Mouse (Mus musculus): ENCODE measurements around the gene Zfp513. TPM values are rescaled to one million over a fixed set of nuclear protein-coding genes. Genes with fewer than 3 reads are reported as not detected.

Zfp513 gene
- polyA plus RNA-seq, 1 experiment from 2014 or later = 4.8 TPM

DNA sequence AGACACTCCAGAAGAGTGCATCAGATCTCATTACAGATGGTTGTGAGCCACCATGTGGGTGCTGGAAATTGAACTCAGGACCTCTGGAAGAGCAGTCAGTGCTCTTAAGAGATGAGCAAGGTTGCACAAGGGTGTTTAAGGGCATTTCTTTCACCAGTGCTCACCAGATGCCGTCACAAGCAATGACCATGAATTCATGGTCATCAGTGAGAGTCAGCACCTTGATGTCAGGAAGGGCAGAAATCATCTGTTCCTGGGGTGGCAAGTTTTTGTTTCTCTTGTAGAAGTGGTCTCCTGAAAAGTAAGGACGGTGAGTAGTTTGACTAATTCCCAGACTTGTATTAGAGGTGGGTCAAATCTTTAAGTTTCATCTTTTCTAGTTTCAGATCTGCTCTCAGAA lies 1.8 kb upstream of the Zfp513 start:
- Histone ChIP-seq H3K4me3 (ENCODE audit: low read depth, low read length) (no peak overlapping the region), H3K4me2 (no peak overlapping the region), H3K9me3 (replicated peaks; ENCODE audit: control insufficient read depth, low read length) (peaks cover 5% of the 10 kb centered on the region), H3K4me1 (ENCODE audit: control insufficient read depth, insufficient read depth, low read length) (peaks cover 9% of the 10 kb centered on the region; the same call in 1 of the 2 replicates), H3K27ac (ENCODE audit: low read depth, low read length) (no peak overlapping the region), H3K27me3 (ENCODE audit: control insufficient read depth, insufficient read depth, low read length) (no peaks in the 10 kb centered on the region), H3K9ac (ENCODE audit: low read depth, low read length) (no peak overlapping the region), H3K36me3 (ENCODE audit: control insufficient read depth, insufficient read depth, low read length) (peaks cover 40% of the 10 kb centered on the region)
- no peak for ATAC-seq (replicated peaks; ENCODE audit: insufficient number of reproducible peaks, low FRiP score, low TSS enrichment)
- 86% methylated on average over 2 of the region's 2 CpGs for WGBS (ENCODE audit: insufficient replicate concordance)

DNA sequence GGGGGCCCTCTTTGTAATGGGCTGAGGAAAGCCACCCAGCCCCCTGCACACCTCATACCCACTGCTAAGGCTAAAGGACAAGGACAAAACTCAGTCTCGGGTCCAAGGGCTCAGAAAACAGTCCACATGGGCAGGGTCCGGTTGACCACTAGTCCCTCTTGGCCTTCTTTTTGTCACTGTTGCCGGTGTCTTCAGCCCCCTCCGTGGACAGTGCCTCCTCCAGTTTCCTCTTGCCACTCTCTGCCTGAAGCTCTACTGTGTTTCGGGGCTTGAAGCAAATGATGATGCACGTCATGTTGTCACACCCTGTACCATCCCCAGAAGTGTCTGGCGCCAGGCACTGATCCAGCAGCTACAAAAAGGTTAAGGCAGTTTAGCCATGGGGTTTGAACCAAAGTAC lies 830 bp upstream of the Zfp513 start:
- H3K27me3 ChIP-seq (ENCODE audit: control insufficient read depth, insufficient read depth, low read length) = no peaks in the 10 kb centered on the region
- peak overlapping the region; percentile 73 for H3K4me3 ChIP-seq (ENCODE audit: low read depth, low read length)
- H3K4me1 ChIP-seq (ENCODE audit: control insufficient read depth, insufficient read depth, low read length) = peaks cover 9% of the 10 kb centered on the region; the same call in 1 of the 2 replicates
- WGBS (ENCODE audit: insufficient replicate concordance) = 83% methylated on average over 7 of the region's 7 CpGs
- peak overlapping the region; percentile 89 for H3K4me2 ChIP-seq
- H3K36me3 ChIP-seq (ENCODE audit: control insufficient read depth, insufficient read depth, low read length) = peaks cover 43% of the 10 kb centered on the region
- ATAC-seq (replicated peaks; ENCODE audit: insufficient number of reproducible peaks, low FRiP score, low TSS enrichment) = no peak
- peak overlapping the region; percentile 76 for H3K9ac ChIP-seq (ENCODE audit: low read depth, low read length)
- peak overlapping the region; percentile 86 for H3K27ac ChIP-seq (ENCODE audit: low read depth, low read length)
- H3K9me3 ChIP-seq (replicated peaks; ENCODE audit: control insufficient read depth, low read length) = peaks cover 5% of the 10 kb centered on the region

DNA sequence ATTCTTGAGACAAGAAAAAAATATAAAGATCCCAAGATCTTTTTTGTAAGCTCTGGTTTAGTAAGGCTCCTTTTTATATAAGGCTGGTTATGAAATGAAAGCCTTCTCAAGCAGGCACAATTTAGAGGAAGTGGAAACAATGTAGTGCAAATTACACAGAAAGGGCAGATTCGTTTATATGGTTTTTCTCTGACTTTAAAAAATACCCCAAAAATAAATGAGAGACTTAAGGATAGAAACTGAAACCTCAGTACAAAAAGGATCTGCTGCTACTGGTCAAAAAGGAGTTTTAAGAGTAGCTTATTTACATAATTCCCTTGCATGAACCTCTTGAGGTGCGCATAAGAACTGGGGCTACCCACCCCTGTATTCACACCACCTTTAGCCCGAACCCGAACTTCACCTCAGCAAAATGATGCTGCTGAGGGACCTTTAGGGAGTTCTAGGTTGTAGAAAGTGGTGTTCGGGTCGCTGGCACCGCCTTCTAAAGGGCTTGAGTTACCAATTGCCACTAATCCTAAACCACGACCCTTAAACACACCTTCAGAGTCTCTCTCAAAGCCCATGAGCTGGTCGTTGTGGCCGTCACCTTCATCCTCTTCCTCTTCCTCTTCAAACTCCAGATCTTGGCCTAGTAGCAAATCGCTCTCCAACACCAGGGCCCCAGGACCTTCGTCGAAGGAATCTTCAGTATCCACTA lies 911 bp downstream of the Zfp513 start:
- Histone ChIP-seq H3K9me3 (replicated peaks; ENCODE audit: control insufficient read depth, low read length) (peaks cover 5% of the 10 kb centered on the region), H3K4me2 (peak overlapping the region; percentile 89), H3K9ac (ENCODE audit: low read depth, low read length) (peak overlapping the region; percentile 88), H3K4me1 (ENCODE audit: control insufficient read depth, insufficient read depth, low read length) (peaks cover 9% of the 10 kb centered on the region; the same call in 1 of the 2 replicates), H3K27ac (ENCODE audit: low read depth, low read length) (peak overlapping the region; percentile 77), H3K4me3 (ENCODE audit: low read depth, low read length) (peak overlapping the region; percentile 73), H3K36me3 (ENCODE audit: control insufficient read depth, insufficient read depth, low read length) (peaks cover 48% of the 10 kb centered on the region), H3K27me3 (ENCODE audit: control insufficient read depth, insufficient read depth, low read length) (no peaks in the 10 kb centered on the region)
- ATAC-seq (replicated peaks; ENCODE audit: insufficient number of reproducible peaks, low FRiP score, low TSS enrichment) = no peak
- 21% methylated on average over 13 of the region's 13 CpGs for WGBS (ENCODE audit: insufficient replicate concordance)

DNA sequence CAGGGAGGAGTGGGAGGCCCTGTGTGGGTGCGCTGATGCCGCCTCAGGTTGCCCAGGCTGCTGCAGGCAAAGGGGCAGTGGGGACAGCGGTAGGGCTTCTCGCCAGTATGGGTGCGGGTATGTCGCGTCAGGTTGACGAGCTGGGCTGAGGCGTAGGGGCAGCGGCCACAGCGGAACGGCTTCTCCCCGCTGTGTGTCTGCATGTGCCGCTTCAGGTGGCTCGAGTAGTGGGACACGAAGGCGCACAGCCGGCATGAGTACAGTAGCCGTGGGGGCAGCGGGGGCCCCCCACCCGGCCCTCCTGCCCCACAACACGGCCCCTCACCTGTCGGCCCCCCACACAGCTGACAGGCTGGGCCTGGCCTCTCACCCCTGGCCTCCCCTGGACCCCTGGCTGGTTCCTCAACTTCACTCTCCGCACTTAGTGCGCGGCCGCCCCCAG lies 1.8 kb downstream of the Zfp513 start:
- no peak overlapping the region for H3K27ac ChIP-seq (ENCODE audit: low read depth, low read length)
- H3K4me2 ChIP-seq = peak overlapping the region; percentile 89
- peak overlapping the region; percentile 2; the same call in 1 of the 2 replicates for H3K4me3 ChIP-seq (ENCODE audit: low read depth, low read length)

DNA sequence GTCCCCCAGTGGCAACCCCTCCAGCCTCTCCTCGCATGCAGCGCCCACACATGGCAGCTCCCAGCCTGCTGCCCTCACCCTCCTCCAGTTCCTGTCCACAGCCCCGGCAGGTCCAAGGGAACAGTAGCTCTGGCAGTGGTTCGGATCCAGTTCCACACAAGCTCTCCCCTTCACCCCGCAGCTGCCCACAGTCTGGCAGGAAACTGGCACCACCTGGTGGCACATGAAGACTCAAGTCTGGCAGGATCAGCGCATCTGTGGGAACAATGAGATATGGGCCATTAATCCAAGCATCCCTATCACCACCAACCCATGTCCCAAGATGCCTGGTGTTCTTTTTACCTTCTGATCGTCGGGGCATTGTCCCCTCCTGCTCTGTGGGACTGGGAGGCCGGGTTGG lies 2.2 kb downstream of the Zfp513 start:
- Histone ChIP-seq H3K4me2 (no peak overlapping the region), H3K9ac (ENCODE audit: low read depth, low read length) (no peak overlapping the region), H3K36me3 (ENCODE audit: control insufficient read depth, insufficient read depth, low read length) (peaks cover 54% of the 10 kb centered on the region), H3K27me3 (ENCODE audit: control insufficient read depth, insufficient read depth, low read length) (no peaks in the 10 kb centered on the region), H3K9me3 (replicated peaks; ENCODE audit: control insufficient read depth, low read length) (peaks cover 5% of the 10 kb centered on the region), H3K4me3 (ENCODE audit: low read depth, low read length) (0 out of 2 replicates have a peak overlapping the region, but pooled peaks have one; percentile 2), H3K27ac (ENCODE audit: low read depth, low read length) (no peak overlapping the region), H3K4me1 (ENCODE audit: control insufficient read depth, insufficient read depth, low read length) (peaks cover 9% of the 10 kb centered on the region; the same call in 1 of the 2 replicates)
- ATAC-seq (replicated peaks; ENCODE audit: insufficient number of reproducible peaks, low FRiP score, low TSS enrichment) = no peak
- 87% methylated on average over 9 of the region's 9 CpGs for WGBS (ENCODE audit: insufficient replicate concordance)

More for the DNA sequence above, 1.8 kb downstream of the Zfp513 start:
- ATAC-seq (replicated peaks; ENCODE audit: insufficient number of reproducible peaks, low FRiP score, low TSS enrichment) = no peak
- Histone ChIP-seq H3K27me3 (ENCODE audit: control insufficient read depth, insufficient read depth, low read length) (no peaks in the 10 kb centered on the region), H3K9me3 (replicated peaks; ENCODE audit: control insufficient read depth, low read length) (peaks cover 5% of the 10 kb centered on the region), H3K36me3 (ENCODE audit: control insufficient read depth, insufficient read depth, low read length) (peaks cover 52% of the 10 kb centered on the region), H3K9ac (ENCODE audit: low read depth, low read length) (no peak overlapping the region), H3K4me1 (ENCODE audit: control insufficient read depth, insufficient read depth, low read length) (peaks cover 9% of the 10 kb centered on the region; the same call in 1 of the 2 replicates)
- 86% methylated on average over 27 of the region's 27 CpGs for WGBS (ENCODE audit: insufficient replicate concordance)

DNA sequence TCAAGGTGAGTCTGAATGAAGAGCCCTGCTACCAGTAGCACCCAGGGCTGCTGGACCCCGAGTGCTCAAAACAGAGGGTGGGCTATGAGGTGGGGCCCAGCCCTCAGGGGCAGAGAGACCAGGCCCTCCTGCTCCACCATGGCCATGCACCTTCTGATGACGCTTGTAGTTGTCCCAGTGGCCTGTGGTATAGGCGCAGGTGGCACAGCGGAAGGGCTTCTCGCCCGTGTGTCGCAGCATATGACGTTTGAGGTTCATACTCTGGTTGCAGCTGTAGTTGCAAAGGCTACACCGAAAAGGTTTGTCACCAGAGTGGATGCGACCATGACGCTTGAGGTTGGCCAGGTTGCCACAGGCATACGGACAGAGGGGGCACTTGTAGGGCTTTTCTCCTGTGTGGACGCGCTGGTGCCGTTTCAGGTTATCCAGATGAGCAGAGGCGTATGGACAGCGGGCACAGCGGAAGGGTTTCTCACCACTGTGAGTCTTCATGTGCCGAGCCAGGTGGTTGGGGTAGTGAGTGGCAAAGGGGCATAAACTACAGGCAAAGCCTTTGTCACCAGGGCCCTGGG lies 2.7 kb downstream of the Zfp513 start:
- WGBS (ENCODE audit: insufficient replicate concordance) = 91% methylated on average over 19 of the region's 19 CpGs
- peaks cover 50% of the 10 kb centered on the region for H3K36me3 ChIP-seq (ENCODE audit: control insufficient read depth, insufficient read depth, low read length)
- H3K4me2 ChIP-seq = no peak overlapping the region
- H3K27me3 ChIP-seq (ENCODE audit: control insufficient read depth, insufficient read depth, low read length) = no peaks in the 10 kb centered on the region
- H3K9ac ChIP-seq (ENCODE audit: low read depth, low read length) = no peak overlapping the region
- no peak overlapping the region for H3K27ac ChIP-seq (ENCODE audit: low read depth, low read length)
- peaks cover 9% of the 10 kb centered on the region; the same call in 1 of the 2 replicates for H3K4me1 ChIP-seq (ENCODE audit: control insufficient read depth, insufficient read depth, low read length)
- H3K4me3 ChIP-seq (ENCODE audit: low read depth, low read length) = no peak overlapping the region
- ATAC-seq (replicated peaks; ENCODE audit: insufficient number of reproducible peaks, low FRiP score, low TSS enrichment) = no peak
- peaks cover 5% of the 10 kb centered on the region for H3K9me3 ChIP-seq (replicated peaks; ENCODE audit: control insufficient read depth, low read length)

DNA sequence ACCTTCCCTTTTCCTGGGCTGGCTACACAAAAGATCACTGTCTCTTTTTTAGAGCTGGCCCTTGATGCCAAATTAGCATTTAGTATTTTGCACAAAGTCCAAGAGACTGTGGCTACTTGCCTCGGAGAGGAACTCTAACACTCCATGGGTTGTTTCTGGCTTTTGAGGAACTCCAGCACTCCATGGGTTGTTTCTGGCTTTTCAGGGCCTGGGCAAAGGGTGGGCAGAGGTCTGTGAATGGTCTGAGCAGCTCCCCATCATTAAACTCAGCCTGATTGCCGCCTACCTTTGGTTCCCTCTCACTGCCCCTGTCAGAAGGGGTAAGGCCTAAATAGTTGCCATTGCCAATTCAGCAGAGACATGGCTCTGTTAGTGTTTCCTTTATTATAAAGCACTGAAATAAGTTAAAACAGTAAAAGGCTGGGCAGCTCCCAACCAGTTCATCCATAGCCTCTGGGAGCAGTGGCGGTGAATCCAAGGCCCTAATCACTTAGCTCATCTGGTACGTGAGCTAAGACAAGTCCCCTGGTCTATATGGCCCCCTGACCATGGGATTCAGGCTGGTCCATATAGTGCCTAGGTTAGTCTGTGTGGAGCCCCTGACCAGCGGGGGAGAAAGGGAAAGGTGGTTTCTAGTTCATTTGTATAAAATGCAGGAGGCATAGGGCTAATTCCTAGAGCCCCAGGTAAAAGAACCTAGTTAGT lies 3.3 kb downstream of the Zfp513 start:
- Histone ChIP-seq H3K9me3 (replicated peaks; ENCODE audit: control insufficient read depth, low read length) (peaks cover 5% of the 10 kb centered on the region), H3K4me2 (no peak overlapping the region), H3K9ac (ENCODE audit: low read depth, low read length) (no peak overlapping the region), H3K4me1 (ENCODE audit: control insufficient read depth, insufficient read depth, low read length) (peaks cover 15% of the 10 kb centered on the region), H3K4me3 (ENCODE audit: low read depth, low read length) (no peak overlapping the region), H3K27ac (ENCODE audit: low read depth, low read length) (no peak overlapping the region), H3K27me3 (ENCODE audit: control insufficient read depth, insufficient read depth, low read length) (no peaks in the 10 kb centered on the region), H3K36me3 (ENCODE audit: control insufficient read depth, insufficient read depth, low read length) (peaks cover 47% of the 10 kb centered on the region)
- ATAC-seq (replicated peaks; ENCODE audit: insufficient number of reproducible peaks, low FRiP score, low TSS enrichment) = no peak
- WGBS (ENCODE audit: insufficient replicate concordance) = 80% methylated on average over 5 of the region's 5 CpGs

DNA sequence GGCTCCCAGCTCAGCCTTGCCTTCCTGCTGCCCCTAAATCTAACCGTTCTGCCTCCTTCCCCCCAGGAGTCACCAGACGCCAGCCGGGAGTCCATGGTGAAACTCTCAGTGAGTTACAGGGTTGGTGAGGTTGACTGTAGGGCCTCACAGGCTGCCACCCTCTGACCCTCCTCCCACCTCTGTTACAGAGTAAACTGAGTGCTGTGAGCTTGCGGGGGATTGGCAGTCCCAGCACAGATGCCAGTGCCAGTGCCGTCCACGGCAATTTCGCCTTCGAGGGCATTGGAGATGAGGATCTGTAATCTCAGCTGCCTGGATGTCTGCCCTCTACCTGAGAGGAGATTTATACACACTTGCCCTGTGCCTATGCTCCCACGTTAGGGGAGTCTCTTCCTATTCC lies 3.9 kb downstream of the Zfp513 start:
- H3K36me3 ChIP-seq (ENCODE audit: control insufficient read depth, insufficient read depth, low read length) = peaks cover 47% of the 10 kb centered on the region
- H3K4me1 ChIP-seq (ENCODE audit: control insufficient read depth, insufficient read depth, low read length) = peaks cover 15% of the 10 kb centered on the region
- H3K27ac ChIP-seq (ENCODE audit: low read depth, low read length) = no peak overlapping the region
- H3K27me3 ChIP-seq (ENCODE audit: control insufficient read depth, insufficient read depth, low read length) = no peaks in the 10 kb centered on the region
- peaks cover 5% of the 10 kb centered on the region for H3K9me3 ChIP-seq (replicated peaks; ENCODE audit: control insufficient read depth, low read length)
- no peak for ATAC-seq (replicated peaks; ENCODE audit: insufficient number of reproducible peaks, low FRiP score, low TSS enrichment)
- no peak overlapping the region for H3K4me2 ChIP-seq
- 86% methylated on average over 9 of the region's 9 CpGs for WGBS (ENCODE audit: insufficient replicate concordance)
- no peak overlapping the region for H3K9ac ChIP-seq (ENCODE audit: low read depth, low read length)
- H3K4me3 ChIP-seq (ENCODE audit: low read depth, low read length) = no peak overlapping the region

Data from heart, embryonic 11.5 days (tissue).